Mouse (Mus musculus): ENCODE measurements around the gene Ap2a1.
A peak's percentile ranks its signal among the peaks of the same experiment; 100 is the strongest.
"Not testable (repeated sequence)": the region's sequence is repeated elsewhere in the genome, so short reads cannot be mapped to it uniquely, and the experiment has no call there.

The Ap2a1 gene

GRCm38 (mm10) chr7:44895206-44895592 is 34.1 kb downstream of the Ap2a1 start:
- no peak for DNase-seq (ENCODE audit: low read depth, low spot score)

- DNase-seq (ENCODE audit: low read depth, low spot score) = no peak
Measured at GRCm38 (mm10) chr7:44894175-44894574, 35.1 kb downstream of the Ap2a1 start.

DNA sequence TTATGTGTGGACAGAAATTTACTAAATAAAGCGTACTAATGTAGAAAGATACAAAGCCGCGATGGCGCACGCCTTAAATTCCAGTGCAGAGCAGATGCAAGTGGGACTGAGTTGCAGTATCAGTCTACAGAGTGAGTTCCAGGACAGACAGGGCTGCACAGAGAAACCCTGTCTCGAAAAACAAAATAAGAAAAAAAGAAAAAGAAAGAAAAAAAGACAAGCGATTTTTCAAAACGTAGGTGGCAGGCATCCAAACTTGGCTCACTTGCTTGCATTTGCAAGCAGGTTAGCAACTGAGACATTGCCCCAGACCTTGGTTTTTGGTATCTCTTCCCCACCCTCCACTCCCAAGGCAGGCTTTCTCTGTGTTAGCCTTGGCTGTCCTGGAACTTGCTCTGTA is 36.1 kb downstream of the Ap2a1 start:
- no peak for DNase-seq (ENCODE audit: low read depth, low spot score)

- peak; percentile 92 for DNase-seq (ENCODE audit: low read depth, low spot score)
Measured at GRCm38 (mm10) chr7:44892276-44892921, 36.9 kb downstream of the Ap2a1 start, which contains the start of gene Med25. Gene Med25 (minus strand): TSS chr7:44892712.

GRCm38 (mm10) chr7:44891611-44892010 is 37.7 kb downstream of the Ap2a1 start:
- DNase-seq (ENCODE audit: low read depth, low spot score) = no peak

GRCm38 (mm10) chr7:44890737-44891136 is 38.6 kb downstream of the Ap2a1 start:
- DNase-seq (ENCODE audit: low read depth, low spot score) = no peak

GRCm38 (mm10) chr7:44890180-44890579 is 39.1 kb downstream of the Ap2a1 start:
- DNase-seq (ENCODE audit: low read depth, low spot score) = no peak

- no peak for DNase-seq (ENCODE audit: low read depth, low spot score)
Measured at GRCm38 (mm10) chr7:44888256-44889105, 40.8 kb downstream of the Ap2a1 start.

DNA sequence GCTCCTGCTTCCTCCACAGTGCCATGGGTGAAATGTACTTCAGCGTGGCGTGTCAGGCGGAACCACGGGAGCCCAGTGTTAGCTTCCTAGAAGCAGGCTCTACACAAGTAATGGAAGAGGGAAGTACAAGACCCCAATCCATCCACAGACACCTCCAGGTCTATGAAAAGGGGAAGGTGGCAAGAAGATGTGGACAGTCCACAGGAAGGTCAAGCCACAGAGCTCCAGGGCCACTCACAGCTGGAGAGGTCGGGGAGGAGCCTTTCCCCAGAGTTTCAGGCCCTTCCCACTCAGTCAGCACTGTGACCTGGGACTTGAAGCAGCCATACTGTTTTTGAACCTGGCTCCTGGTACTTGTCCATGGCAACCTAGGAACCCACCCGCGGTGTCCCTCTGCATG is 42.3 kb downstream of the Ap2a1 start:
- no peak for DNase-seq (ENCODE audit: low read depth, low spot score)

DNA sequence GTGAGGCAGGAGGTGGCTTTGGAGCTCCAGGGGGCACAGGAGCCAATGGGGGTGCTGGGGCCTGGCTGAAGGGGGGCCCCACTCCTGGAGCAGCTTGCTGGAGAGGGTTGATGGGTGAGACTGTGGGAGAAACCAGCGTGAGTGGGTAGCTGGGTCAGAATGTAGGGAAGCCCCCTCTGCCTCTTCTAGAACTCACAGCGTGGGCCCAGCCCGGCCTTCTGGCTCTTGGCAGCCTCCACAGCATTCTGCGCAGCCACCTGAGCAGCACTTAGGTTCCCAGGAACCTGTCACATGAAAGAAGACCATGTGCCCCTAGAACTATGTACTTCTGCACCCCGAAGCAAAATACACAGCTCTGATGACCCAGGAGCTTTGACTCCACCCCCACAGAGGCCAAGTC is 44.7 kb downstream of the Ap2a1 start:
- DNase-seq (ENCODE audit: low read depth, low spot score) = no peak

GRCm38 (mm10) chr7:44883036-44883435 is 46.3 kb downstream of the Ap2a1 start:
- DNase-seq (ENCODE audit: low read depth, low spot score) = no peak

- DNase-seq (ENCODE audit: low read depth, low spot score) = no peak
Measured at GRCm38 (mm10) chr7:44877833-44878232, 51.5 kb downstream of the Ap2a1 start.

GRCm38 (mm10) chr7:44871774-44872173 is 57.5 kb downstream of the Ap2a1 start:
- DNase-seq (ENCODE audit: low read depth, low spot score) = not testable (repeated sequence)

DNA sequence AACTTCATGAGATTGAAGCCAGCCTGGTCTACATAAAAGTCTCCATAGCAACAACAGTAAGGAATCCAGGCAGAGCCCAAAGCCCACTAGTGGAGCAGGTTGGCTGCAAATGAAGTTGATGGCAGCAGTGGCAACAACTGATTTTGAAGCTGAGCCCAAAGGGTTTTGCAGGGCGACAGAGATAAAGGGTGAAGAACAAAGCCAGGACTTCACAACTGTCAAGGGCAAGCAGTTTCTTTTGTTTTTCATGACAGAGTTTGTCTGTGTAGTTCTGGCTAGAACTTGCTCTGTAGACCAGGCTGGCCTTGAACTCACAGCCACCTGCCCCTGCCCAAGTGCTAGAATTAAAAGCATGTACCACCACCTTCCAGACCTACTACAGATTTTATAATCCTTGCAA is 58.1 kb downstream of the Ap2a1 start:
- peak; percentile 71 for DNase-seq (ENCODE audit: low read depth, low spot score)

DNA sequence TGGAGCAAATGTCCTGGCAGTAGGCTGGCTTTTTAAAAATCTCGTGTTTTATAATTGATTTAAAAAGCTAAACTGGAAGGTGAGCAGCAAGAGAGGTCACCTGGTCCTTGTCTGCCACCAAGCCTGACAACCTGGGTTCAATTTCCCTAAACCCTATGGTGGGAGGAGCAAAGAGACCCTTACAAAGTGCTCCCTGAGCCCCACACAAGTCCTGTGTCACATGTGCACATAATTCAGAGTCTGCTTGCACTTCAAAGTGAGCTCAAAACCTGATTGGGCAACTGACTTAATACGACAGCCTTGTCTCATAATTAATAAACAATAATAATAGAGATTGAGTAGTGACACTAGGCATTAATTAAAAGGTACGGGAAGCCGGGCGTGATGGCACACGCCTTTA is 58.7 kb downstream of the Ap2a1 start:
- DNase-seq (ENCODE audit: low read depth, low spot score) = no peak

GRCm38 (mm10) chr7:44869697-44870528 is 59.4 kb downstream of the Ap2a1 start, which contains the start of gene Ptov1:
Gene Ptov1 (minus strand): TSS chr7:44869788.
- DNase-seq (ENCODE audit: low read depth, low spot score) = peak; percentile 99

DNA sequence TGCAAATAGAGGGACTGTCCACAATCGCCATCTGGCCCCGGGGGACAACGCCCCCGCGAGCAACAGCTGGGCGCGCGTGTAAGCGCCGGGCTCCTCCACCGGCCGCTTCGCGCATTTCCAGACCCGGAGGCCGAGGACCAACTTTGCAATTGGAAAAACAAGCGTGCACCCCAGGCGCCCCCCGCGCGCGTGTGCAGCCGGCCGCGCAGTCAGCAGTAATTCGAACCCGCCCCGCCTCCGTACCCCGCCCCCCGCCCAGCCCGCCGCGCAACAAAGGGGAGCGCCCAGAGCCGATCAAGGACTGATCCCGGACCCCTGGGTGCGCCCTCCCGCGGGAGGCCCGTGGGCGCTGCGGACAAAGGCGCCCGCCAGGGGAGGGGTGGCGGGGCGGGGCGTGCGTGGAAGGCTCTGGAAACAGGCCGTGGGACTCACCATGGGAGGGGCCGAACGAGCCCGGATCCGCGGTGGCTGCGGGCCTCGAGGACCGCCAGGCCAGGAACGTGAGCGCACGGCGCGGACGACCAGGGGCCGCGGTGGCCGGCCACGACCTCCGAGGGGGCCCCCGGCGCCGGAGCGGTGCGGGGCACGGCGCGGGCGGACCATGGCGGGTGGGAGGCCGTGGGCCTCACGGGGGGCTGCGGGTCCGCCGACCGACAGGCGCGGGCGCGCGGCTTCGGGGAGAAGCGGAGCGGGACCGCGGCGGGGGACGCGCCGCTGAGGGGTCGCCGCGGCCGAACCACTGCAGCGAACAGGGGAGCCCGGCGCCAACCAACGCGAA is 60.2 kb downstream of the Ap2a1 start:
- peak; percentile 41 for DNase-seq (ENCODE audit: low read depth, low spot score)

DNA sequence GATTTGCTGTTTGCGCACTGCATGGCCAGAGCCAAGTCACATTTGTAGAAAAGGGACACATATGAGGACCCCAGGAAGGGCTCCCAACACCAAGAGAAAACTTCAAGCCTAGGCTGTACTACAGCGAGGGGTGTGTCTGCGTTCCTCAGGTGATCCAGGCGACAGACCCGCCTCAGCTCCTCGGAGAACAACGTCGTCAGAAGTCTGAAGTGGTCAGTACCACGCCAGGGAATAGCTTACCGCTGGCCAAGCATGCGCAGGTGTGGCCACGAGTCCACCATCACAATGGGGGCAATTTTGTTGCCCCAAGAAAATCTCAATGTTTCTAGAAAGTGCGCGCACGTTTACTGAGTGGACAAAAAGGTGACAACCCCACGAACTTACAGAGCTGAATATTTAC is 60.8 kb downstream of the Ap2a1 start:
- no peak for DNase-seq (ENCODE audit: low read depth, low spot score)

DNA sequence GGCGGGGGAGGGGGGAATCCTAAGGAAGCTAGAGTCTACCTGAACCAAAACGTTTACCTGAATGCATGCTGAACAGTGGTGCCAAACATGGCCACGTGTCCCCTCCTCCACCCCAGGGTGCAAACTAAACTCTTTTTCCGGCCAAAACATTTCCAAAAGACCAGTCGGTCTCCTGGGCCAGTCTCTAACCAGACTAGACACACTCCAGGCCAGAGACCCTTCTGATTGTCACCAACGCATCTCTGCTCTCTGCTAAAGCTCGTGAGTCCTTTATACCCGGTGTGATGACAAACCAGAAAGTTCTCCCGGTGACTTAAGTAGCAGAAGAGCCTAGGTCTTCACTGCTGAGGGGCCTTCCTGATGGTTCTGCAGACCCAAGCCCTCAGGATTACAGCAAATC is 61.5 kb downstream of the Ap2a1 start:
- no peak for DNase-seq (ENCODE audit: low read depth, low spot score)

GRCm38 (mm10) chr7:44867010-44867702 is 62.1 kb downstream of the Ap2a1 start:
- DNase-seq (ENCODE audit: low read depth, low spot score) = no peak

Data from ES-CJ7 (cell line).